Mouse (Mus musculus): ENCODE measurements around the gene Shisal1. TPM values are rescaled to one million over a fixed set of nuclear protein-coding genes. Genes with fewer than 3 reads are reported as not detected.

The Shisal1 gene
- total and polyA plus RNA-seq, 3 experiments = not detected

DNA sequence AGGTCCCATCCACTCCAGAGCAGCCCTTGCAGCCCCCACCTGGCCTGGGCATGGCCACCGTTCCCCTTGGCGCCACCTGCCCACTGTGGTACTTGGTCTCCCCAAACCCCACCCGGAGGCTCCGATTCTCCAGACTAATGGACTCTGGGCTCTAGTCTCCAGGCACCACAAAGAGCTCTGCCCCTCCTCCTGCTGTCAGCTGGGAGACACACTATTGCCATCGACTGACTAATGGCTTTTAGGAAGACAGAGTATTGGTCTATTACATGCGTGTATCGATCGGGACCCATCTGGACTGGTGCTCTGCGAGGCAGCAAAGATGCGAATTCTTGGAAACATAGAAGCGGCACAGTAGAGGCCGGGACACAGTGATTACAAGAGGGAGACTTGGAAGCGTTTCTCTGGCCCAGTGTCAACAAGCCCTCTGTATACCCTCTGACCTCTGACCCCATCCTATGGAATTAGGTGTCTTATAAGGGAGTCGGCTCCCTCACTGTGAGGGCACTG lies 49.2 kb downstream of the Shisal1 start:
- no peak overlapping the region for H3K4me3 ChIP-seq (replicated peaks in 1 of 3; ENCODE audit: low read depth in 2 of 3, low read length in 2 of 3, poor library complexity in 1 of 3)
- in situ Hi-C loops (cut with MboI; ENCODE audit: low pct_ligation_motif_present, low pct_unique_long_range_greater_than_20kb, low sequenced_read_pairs) (no loop called here), dilution Hi-C loops (cut with MboI; ENCODE audit: extremely low pct_ligation_motif_present, extremely low pct_unique_long_range_greater_than_20kb, low sequenced_read_pairs) (no loop called here)
- H3K9ac ChIP-seq (ENCODE audit: insufficient read depth, low read depth) = no peak overlapping the region
- no peak for DNase-seq (ENCODE audit: extremely low read depth)
- peaks cover 94% of the 10 kb centered on the region for H3K27me3 ChIP-seq (replicated peaks)
- no peaks in the 10 kb centered on the region for H3K4me1 ChIP-seq (ENCODE audit: control insufficient read depth in 1 of 2, insufficient read depth in 2 of 2)
- H3K79me2 ChIP-seq (replicated peaks; ENCODE audit: control insufficient read depth, extremely low read depth, insufficient read depth, poor library complexity, severe bottlenecking) = no peaks in the 10 kb centered on the region
- no peak overlapping the region for H3K4me2 ChIP-seq (ENCODE audit: insufficient read depth, low read depth, poor library complexity, severe bottlenecking)
- H3K36me3 ChIP-seq (replicated peaks in 1 of 2; ENCODE audit: control insufficient read depth in 1 of 2, insufficient read depth in 1 of 2, low read length in 1 of 2) = no peaks in the 10 kb centered on the region
- TF ChIP-seq USF1 (IDR thresholded peaks at IDR 0.05; ENCODE audit: low read depth, low read length) (no peak), MAX (IDR thresholded peaks at IDR 0.05; ENCODE audit: low read length) (no peak), JUN (IDR thresholded peaks at IDR 0.05; ENCODE audit: insufficient read depth, low read depth, low read length) (no peak), ETS1 (conservative IDR thresholded peaks at IDR 0.05; ENCODE audit: low read depth, low read length) (no peak), TBP (conservative IDR thresholded peaks at IDR 0.05; ENCODE audit: low read depth, low read length) (no peak), SMC3 (IDR thresholded peaks at IDR 0.05; ENCODE audit: low read depth, low read length) (no peak), GABPA (IDR thresholded peaks at IDR 0.05; ENCODE audit: insufficient replicate concordance, low read depth, low read length) (no peak), ELF1 (IDR thresholded peaks at IDR 0.05; ENCODE audit: low read depth, low read length) (no peak), HCFC1 (IDR thresholded peaks at IDR 0.05; ENCODE audit: low read depth, low read length) (no peak), POLR2A (IDR thresholded peaks at IDR 0.05; ENCODE audit: low read depth, low read length) (no peak)
- H3K9me3 ChIP-seq (replicated peaks; ENCODE audit: low read length) = no peaks in the 10 kb centered on the region
- no peak overlapping the region for H3K27ac ChIP-seq (ENCODE audit: insufficient read depth, low read depth)

DNA sequence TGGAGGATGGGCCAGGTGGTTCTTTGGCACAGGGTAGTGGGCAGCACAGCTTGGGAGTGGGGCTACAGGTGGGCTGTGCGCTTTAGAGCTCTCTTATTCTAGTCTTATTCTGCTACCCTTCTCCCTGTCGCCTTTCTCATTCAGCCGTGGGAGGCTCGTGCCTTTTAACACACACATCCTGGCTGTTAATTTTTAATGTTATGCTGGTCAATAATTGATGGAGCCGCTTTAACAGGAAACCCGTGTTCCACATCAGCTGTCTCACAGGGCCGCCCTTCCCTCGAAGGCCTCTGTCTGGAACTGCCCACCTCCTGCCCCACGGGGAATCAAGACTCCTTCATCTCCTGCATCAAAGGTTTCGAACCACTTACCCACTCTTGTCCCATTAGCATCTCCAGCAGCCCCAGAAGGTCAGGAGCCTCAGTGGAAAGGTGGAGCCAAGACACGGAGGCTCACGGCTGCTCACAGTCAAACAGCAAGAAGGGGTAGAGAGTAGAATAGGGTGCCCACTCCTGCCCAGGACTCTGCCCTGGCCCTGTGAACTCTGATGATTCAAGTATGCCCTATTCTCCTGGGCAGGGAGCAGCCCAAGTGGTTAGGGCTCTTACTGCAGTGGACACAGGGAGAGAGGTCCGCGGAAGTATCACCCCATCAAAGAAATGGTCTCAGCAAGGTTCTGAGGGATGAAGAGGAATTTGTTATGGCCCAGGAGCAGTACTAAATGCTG lies 51.4 kb downstream of the Shisal1 start:
- H3K27ac ChIP-seq (ENCODE audit: insufficient read depth, low read depth) = no peak overlapping the region
- no peak overlapping the region for H3K4me2 ChIP-seq (ENCODE audit: insufficient read depth, low read depth, poor library complexity, severe bottlenecking)
- no peaks in the 10 kb centered on the region for H3K4me1 ChIP-seq (ENCODE audit: control insufficient read depth in 1 of 2, insufficient read depth in 2 of 2)
- no peak overlapping the region for H3K9ac ChIP-seq (ENCODE audit: insufficient read depth, low read depth)
- H3K27me3 ChIP-seq (replicated peaks) = peaks cover 87% of the 10 kb centered on the region
- DNase-seq (ENCODE audit: extremely low read depth) = no peak
- TF ChIP-seq IRF4 (IDR thresholded peaks at IDR 0.05; ENCODE audit: low read depth, low read length) (no peak), CHD1 (IDR thresholded peaks at IDR 0.05; ENCODE audit: low read depth, low read length) (no peak), POLR2A (IDR thresholded peaks at IDR 0.05; ENCODE audit: low read depth, low read length) (no peak), NRF1 (IDR thresholded peaks at IDR 0.05; ENCODE audit: low read depth, low read length) (no peak), MAZ (IDR thresholded peaks at IDR 0.05; ENCODE audit: low read depth, low read length) (no peak), UBTF (IDR thresholded peaks at IDR 0.05; ENCODE audit: low read depth, low read length) (no peak), ZMIZ1 (IDR thresholded peaks at IDR 0.05; ENCODE audit: low read depth, low read length) (no peak), PAX5 (IDR thresholded peaks at IDR 0.05; ENCODE audit: low read length) (no peak), BHLHE40 (IDR thresholded peaks at IDR 0.05; ENCODE audit: low read depth, low read length) (no peak), NELFE (IDR thresholded peaks at IDR 0.05; ENCODE audit: low read depth, low read length) (no peak), EP300 (IDR thresholded peaks at IDR 0.05; ENCODE audit: low read length) (no peak), POLR2AphosphoS2 (IDR thresholded peaks at IDR 0.05; ENCODE audit: low read depth, low read length) (no peak), GABPA (IDR thresholded peaks at IDR 0.05; ENCODE audit: insufficient replicate concordance, low read depth, low read length) (no peak), CHD2 (IDR thresholded peaks at IDR 0.05; ENCODE audit: low read length) (no peak), CTCF (conservative IDR thresholded peaks at IDR 0.05 in 1 of 2, IDR thresholded peaks at IDR 0.05 in 1 of 2; ENCODE audit: low read depth in 2 of 2, low read length in 2 of 2) (no peak), HCFC1 (IDR thresholded peaks at IDR 0.05; ENCODE audit: low read depth, low read length) (no peak), JUN (IDR thresholded peaks at IDR 0.05; ENCODE audit: insufficient read depth, low read depth, low read length) (no peak), USF2 (conservative IDR thresholded peaks at IDR 0.05; ENCODE audit: low read depth, low read length) (no peak)
- dilution Hi-C loops (cut with MboI; ENCODE audit: extremely low pct_ligation_motif_present, extremely low pct_unique_long_range_greater_than_20kb, low sequenced_read_pairs) = no loop called here
- no peak overlapping the region for H3K4me3 ChIP-seq (replicated peaks in 1 of 3; ENCODE audit: low read depth in 2 of 3, low read length in 2 of 3, poor library complexity in 1 of 3)
- no peaks in the 10 kb centered on the region for H3K79me2 ChIP-seq (replicated peaks; ENCODE audit: control insufficient read depth, extremely low read depth, insufficient read depth, poor library complexity, severe bottlenecking)
- in situ Hi-C loops (cut with MboI; ENCODE audit: low pct_ligation_motif_present, low pct_unique_long_range_greater_than_20kb, low sequenced_read_pairs) = no loop called here
- H3K36me3 ChIP-seq (replicated peaks in 1 of 2; ENCODE audit: control insufficient read depth in 1 of 2, insufficient read depth in 1 of 2, low read length in 1 of 2) = no peaks in the 10 kb centered on the region
- H3K9me3 ChIP-seq (replicated peaks; ENCODE audit: low read length) = no peaks in the 10 kb centered on the region
